Mouse (Mus musculus) kidney, adult 2 months (tissue): Measurements from ENCODE around the gene Bcan. TPM values are rescaled to one million over a fixed set of nuclear protein-coding genes. Genes with fewer than 3 reads are reported as not detected.
A peak's percentile ranks its signal among the peaks of the same experiment; 100 is the strongest.

ENCODE experiments used
- DNase-seq: peaks from one replicate; pipeline ENCODE4 v3.0.0; 2021
- H3K27ac ChIP-seq: fragments of 200-500 bp; 2 replicates; pipeline ENCODE4 v1.5.1; 2012; ENCODE audit warnings: low read depth, low read length, control low read depth, inconsistent platforms; ENCODE audit not compliant: insufficient read depth
- H3K27me3 ChIP-seq: fragments of 200-500 bp; replicated peaks from 2 replicates; pipeline ENCODE4 v1.6.1; 2012; ENCODE audit warnings: mild to moderate bottlenecking, moderate library complexity, low read length, inconsistent platforms; ENCODE audit not compliant: control insufficient read depth, insufficient read depth
- H3K36me3 ChIP-seq: fragments of 200-500 bp; 2 replicates; pipeline ENCODE4 v1.6.1; 2012; ENCODE audit warnings: mild to moderate bottlenecking, moderate library complexity, low read length, inconsistent platforms; ENCODE audit not compliant: control insufficient read depth, insufficient read depth
- H3K4me1 ChIP-seq: fragments of 200-500 bp; 2 replicates; pipeline ENCODE4 v1.6.1; 2011; ENCODE audit warnings: low read length; ENCODE audit not compliant: control insufficient read depth, insufficient read depth
- H3K4me3 ChIP-seq: fragments of 200-500 bp; 2 replicates; pipeline ENCODE4 v1.5.1; 2011; ENCODE audit warnings: mild to moderate bottlenecking, low read depth, low read length, control low read depth; ENCODE audit not compliant: insufficient read depth
- CTCF ChIP-seq: fragments of 200-500 bp; conservative IDR thresholded peaks from 2 replicates; pipeline ENCODE4 v1.5.1; 2011; ENCODE audit warnings: low read depth, mild to moderate bottlenecking, control low read depth, low read length, moderate library complexity, mixed read lengths; ENCODE audit not compliant: insufficient read depth, insufficient read length
- POLR2A ChIP-seq: fragments of 200-500 bp; IDR thresholded peaks from one replicate; pipeline ENCODE4 v1.6.1; 2011; ENCODE audit warnings: low read depth, low read length, control low read depth
- WGBS: fragments of 180-500 bp; shearing (Covaris S2); methylation state at CpG from one replicate; pipeline ENCODE4 v1.1.7; 2018; 5-methylcytosine and 5-hydroxymethylcytosine counted together
- polyA plus RNA-seq: library from polyadenylated mRNA; depleted of rRNA; stranded (reverse); fragments of >200 nt; gene quantifications from 2 replicates; pipeline ENCODE4 v1.2.3, GENCODE M21; 2012

The Bcan gene
- polyA plus RNA-seq, 1 experiment, result 0.34 TPM

DNA sequence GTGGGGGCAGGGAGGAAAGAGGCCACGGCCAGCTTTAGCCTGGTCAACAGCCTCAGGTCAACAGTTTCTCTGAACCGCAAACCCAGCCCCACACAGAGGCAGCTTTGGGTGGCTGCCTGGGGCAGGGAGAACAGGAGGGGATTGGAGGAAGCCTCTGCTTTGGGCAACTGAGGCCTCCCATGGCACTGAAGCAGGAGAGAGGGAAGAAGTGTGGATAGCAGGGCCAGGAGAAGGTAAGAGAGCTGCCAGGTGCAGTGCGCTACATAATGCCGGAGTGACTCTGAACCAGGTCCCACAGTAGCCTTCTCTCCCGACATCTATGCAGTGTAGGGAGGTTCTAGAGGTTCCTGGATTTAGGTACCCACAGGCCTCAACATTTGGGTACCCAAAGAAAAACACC, 19.3 kb downstream of the Bcan start:
- WGBS, result 80% methylated on average over 5 of the region's 5 CpGs
- Histone ChIP-seq H3K36me3 (no peaks in the 10 kb centered on the region), H3K27ac (no peak overlapping the region)

DNA sequence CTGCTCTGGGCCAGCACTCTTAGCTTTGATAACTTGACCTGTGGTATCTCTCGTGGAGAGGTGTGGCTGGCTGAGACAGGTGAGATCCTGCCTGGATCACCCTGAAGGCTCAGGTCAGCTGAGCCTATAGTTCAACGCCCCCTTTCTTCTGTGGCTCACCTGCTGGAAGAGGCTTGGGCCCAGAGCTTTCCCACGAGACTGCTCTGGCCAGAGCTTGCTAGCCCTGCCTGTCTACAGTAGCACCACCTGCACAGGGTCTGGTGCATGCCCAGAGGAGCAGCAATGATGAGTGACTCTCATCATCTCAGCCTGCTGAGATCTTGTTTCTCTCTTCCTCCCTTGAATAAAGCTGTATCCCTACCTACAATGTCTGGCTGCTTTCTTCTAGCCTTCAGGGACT, 19.9 kb downstream of the Bcan start:
- TF ChIP-seq CTCF (no peak), POLR2A (no peak)
- H3K4me3 ChIP-seq, result no peak overlapping the region
- 0 out of 2 replicates have a peak, but pooled peaks cover 6% of the 10 kb centered on the region for H3K4me1 ChIP-seq
- no peak overlapping the region for H3K27ac ChIP-seq
- WGBS, result 67% methylated on average over 3 of the region's 3 CpGs
- DNase-seq, result no peak
- H3K36me3 ChIP-seq, result no peaks in the 10 kb centered on the region
- H3K27me3 ChIP-seq, result no peaks in the 10 kb centered on the region

More for the DNA sequence above, 19.3 kb downstream of the Bcan start:
- DNase-seq, result no peak
- TF ChIP-seq POLR2A (no peak), CTCF (no peak)
- H3K4me1 ChIP-seq, result 0 out of 2 replicates have a peak, but pooled peaks cover 6% of the 10 kb centered on the region
- H3K4me3 ChIP-seq, result no peak overlapping the region
- H3K27me3 ChIP-seq, result no peaks in the 10 kb centered on the region

- WGBS, result 82% methylated on average over 5 of the region's 5 CpGs
- Histone ChIP-seq H3K36me3 (no peaks in the 10 kb centered on the region), H3K4me3 (no peak overlapping the region), H3K27ac (no peak overlapping the region), H3K27me3 (no peaks in the 10 kb centered on the region), H3K4me1 (0 out of 2 replicates have a peak, but pooled peaks cover 6% of the 10 kb centered on the region)
- DNase-seq, result no peak
- TF ChIP-seq POLR2A, result no peak
- no peak for TF ChIP-seq CTCF
Observed at GRCm38 (mm10) chr3:87979493-87979892, 20.5 kb downstream of the Bcan start.

DNA sequence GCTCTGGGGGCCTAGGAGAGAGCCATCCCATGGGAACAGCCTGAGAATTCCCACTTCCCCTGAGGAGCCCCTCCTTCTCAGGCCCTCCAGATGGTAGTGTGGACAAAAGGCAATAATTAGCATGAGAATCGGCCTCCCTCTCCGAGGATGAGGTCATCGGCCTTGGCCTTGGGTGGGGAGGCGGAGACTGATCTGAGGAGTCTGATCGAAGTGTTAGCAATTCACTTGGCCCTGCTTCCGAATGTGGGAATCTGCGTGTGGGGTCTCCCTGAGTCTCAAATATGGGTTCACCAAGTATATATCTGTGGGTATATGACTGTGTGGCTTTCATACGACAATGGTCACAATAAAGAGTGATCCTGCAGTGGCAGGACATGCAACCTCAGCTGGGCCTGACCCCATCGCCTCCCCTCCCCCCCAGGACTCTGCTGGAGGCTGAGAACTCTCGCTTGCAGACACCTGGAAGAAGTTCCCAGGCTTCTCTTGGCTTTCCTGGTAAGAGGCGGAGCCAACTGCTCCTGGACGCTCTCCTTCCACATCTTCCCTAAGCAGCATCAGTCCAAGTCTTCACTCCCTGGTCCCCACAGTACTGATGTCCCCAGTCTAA, 25.5 kb downstream of the Bcan start:
- H3K4me3 ChIP-seq, result no peak overlapping the region
- 50% methylated on average over 12 of the region's 12 CpGs for WGBS
- TF ChIP-seq POLR2A (no peak), CTCF (no peak)

DNA sequence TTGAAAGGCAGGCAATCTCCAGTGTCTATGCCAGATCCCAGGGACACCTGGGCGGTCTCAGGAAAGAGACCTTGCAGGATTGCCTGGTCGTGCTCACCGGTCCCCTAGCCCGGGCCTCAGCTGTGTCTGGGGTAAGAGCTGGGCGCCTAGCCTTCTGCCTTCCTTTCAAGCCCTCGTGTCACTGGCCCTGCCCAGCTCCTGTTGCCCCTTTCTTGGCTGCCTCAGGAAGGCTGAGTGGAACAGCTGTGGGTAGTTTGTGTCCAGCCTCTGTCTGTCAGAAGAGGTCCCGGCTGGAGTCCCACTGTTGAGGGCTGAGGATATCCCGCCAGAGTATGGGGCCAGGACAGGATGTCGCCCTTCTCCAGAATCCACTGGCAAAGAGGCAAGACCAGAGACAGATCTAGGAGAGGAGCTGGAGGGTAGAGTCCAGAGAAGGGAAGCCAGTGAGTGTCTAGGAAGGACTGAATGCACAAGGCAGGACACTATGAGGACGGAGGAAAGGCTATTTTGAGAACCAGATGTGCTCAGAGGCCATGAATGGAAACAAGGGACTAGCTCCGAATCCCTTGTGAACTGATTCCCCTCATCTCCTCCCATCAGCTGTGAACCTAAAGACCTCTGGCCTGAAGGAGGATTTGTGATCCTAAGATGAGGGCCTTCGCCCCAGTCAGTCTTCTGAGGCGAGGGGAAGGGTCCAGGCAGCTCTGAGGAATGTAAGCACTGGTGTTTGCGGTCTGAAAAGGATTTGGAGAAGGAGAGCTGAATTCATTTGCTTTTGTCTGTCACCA, 26.2 kb downstream of the Bcan start:
- no peak overlapping the region; the same call in 1 of the 2 replicates for H3K4me3 ChIP-seq
- H3K4me1 ChIP-seq, result no peaks in the 10 kb centered on the region
- TF ChIP-seq POLR2A, result no peak
- TF ChIP-seq CTCF, result no peak
- no peak overlapping the region for H3K27ac ChIP-seq
- no peaks in the 10 kb centered on the region for H3K36me3 ChIP-seq
- H3K27me3 ChIP-seq, result no peaks in the 10 kb centered on the region
- DNase-seq, result no peak
- 64% methylated on average over 14 of the region's 14 CpGs for WGBS

More for the DNA sequence above, 25.5 kb downstream of the Bcan start:
- Histone ChIP-seq H3K27me3 (no peaks in the 10 kb centered on the region), H3K27ac (no peak overlapping the region), H3K36me3 (no peaks in the 10 kb centered on the region), H3K4me1 (no peaks in the 10 kb centered on the region)
- no peak for DNase-seq

GRCm38 (mm10) chr3:87972776-87973175, 27.3 kb downstream of the Bcan start:
- H3K4me1 ChIP-seq, result no peaks in the 10 kb centered on the region
- H3K36me3 ChIP-seq, result no peaks in the 10 kb centered on the region
- TF ChIP-seq CTCF, result no peak
- TF ChIP-seq POLR2A, result no peak
- peak overlapping the region; percentile 57 for H3K4me3 ChIP-seq
- no peak overlapping the region for H3K27ac ChIP-seq
- H3K27me3 ChIP-seq, result no peaks in the 10 kb centered on the region
- WGBS, result 35% methylated on average over 5 of the region's 5 CpGs
- DNase-seq, result no peak

DNA sequence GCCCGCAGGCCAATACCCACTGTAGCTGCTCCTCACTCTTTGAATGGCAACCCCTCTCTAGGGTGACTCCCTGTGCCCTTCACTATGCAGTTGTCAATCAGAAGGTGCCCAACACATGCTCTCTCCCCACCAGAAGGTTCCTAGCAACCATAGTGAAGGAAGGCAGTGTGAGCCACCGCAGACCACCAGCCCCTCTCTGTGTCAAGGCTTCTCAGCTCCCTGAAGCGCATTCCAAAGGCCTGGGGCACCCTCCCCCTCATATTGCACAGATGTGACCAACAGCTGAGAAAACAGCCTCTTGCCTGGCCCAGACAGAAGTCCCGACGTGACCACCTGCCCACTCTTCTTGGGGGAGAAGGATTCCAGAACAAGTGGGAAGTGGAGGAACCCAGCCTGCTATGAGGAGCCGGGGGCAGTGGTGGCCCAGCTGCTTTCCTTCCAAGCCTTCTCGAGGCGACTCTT, 27.8 kb downstream of the Bcan start:
- Histone ChIP-seq H3K36me3 (no peaks in the 10 kb centered on the region), H3K27me3 (no peaks in the 10 kb centered on the region), H3K4me1 (no peaks in the 10 kb centered on the region), H3K4me3 (peak overlapping the region; percentile 57), H3K27ac (no peak overlapping the region)
- TF ChIP-seq CTCF (no peak), POLR2A (no peak)
- 26% methylated on average over 8 of the region's 8 CpGs for WGBS
- no peak for DNase-seq
